Mouse (Mus musculus) lung, adult 2 months (tissue): ENCODE measurements around the gene Hoxd10. TPM values are rescaled to one million over a fixed set of nuclear protein-coding genes. Genes with fewer than 3 reads are reported as not detected.

Experiments used
- DNase-seq: peaks from one replicate; pipeline ENCODE4 v3.0.0; 2022
- H3K4me1 ChIP-seq: fragments of 200-500 bp; 2 replicates; pipeline ENCODE4 v1.6.1; 2011; ENCODE audit warnings: low read length; ENCODE audit not compliant: control insufficient read depth, insufficient read depth
- H3K4me3 ChIP-seq: fragments of 200-500 bp; replicated peaks from 2 replicates; pipeline ENCODE3; 2011; ENCODE audit warnings: low read depth, mild to moderate bottlenecking, control low read depth, low read length; ENCODE audit errors: extremely low read depth
- CTCF ChIP-seq: fragments of 200-500 bp; IDR thresholded peaks from 2 replicates; pipeline ENCODE4 v1.5.1; 2011; ENCODE audit warnings: mild to moderate bottlenecking, low read length, control low read depth; ENCODE audit not compliant: insufficient read depth
- POLR2A ChIP-seq: fragments of 200-500 bp; IDR thresholded peaks from 2 replicates; pipeline ENCODE4 v1.6.1; 2011; ENCODE audit warnings: low read depth, mild to moderate bottlenecking, control low read depth, low read length, borderline replicate concordance; ENCODE audit errors: extremely low read depth
- WGBS: fragments of 180-500 bp; shearing (Covaris S2); methylation state at CpG from one replicate; pipeline ENCODE4 v1.1.7; 2018; 5-methylcytosine and 5-hydroxymethylcytosine counted together
- polyA plus RNA-seq: library from polyadenylated mRNA; depleted of rRNA; stranded (reverse); fragments of >200 nt; gene quantifications from 2 replicates; pipeline ENCODE4 v1.2.3, GENCODE M21; 2012

Gene Hoxd10
- polyA plus RNA-seq, 1 experiment: not detected

GRCm38 (mm10) chr2:74701949-74702819, 10.5 kb downstream of the Hoxd10 start:
- peak; percentile 72 for DNase-seq
- WGBS: 17% methylated on average over 17 of the region's 17 CpGs
- TF ChIP-seq CTCF (peak; percentile 95), POLR2A (no peak)
- Histone ChIP-seq H3K4me3 (no peak overlapping the region), H3K4me1 (peaks cover 4% of the 10 kb centered on the region; the same call in 1 of the 2 replicates)

- H3K4me3 ChIP-seq: no peak overlapping the region
- no peak for DNase-seq
- WGBS: 29% methylated on average over 6 of the region's 6 CpGs
- TF ChIP-seq POLR2A (no peak), CTCF (no peak)
- peaks cover 4% of the 10 kb centered on the region; the same call in 1 of the 2 replicates for H3K4me1 ChIP-seq
Observed at GRCm38 (mm10) chr2:74702820-74703219, 11.1 kb downstream of the Hoxd10 start.

- TF ChIP-seq CTCF: no peak
- no peak for TF ChIP-seq POLR2A
- Histone ChIP-seq H3K4me3 (no peak overlapping the region), H3K4me1 (peaks cover 1% of the 10 kb centered on the region; the same call in 1 of the 2 replicates)
- WGBS: 24% methylated on average over 10 of the region's 10 CpGs
- DNase-seq: no peak
Observed at GRCm38 (mm10) chr2:74703317-74703716, 11.6 kb downstream of the Hoxd10 start.

- TF ChIP-seq POLR2A (no peak), CTCF (no peak)
- Histone ChIP-seq H3K4me1 (no peaks in the 10 kb centered on the region), H3K4me3 (no peak overlapping the region)
- WGBS: 8% methylated on average over 26 of the region's 26 CpGs
- no peak for DNase-seq
Observed at GRCm38 (mm10) chr2:74703720-74704392, 12.1 kb downstream of the Hoxd10 start.

GRCm38 (mm10) chr2:74704393-74704998, 12.8 kb downstream of the Hoxd10 start, which contains the start of gene Hoxd8:
TSS of gene Hoxd8 (plus strand) at chr2:74704615.
- 4% methylated on average over 47 of the region's 52 CpGs for WGBS
- Histone ChIP-seq H3K4me1 (no peaks in the 10 kb centered on the region), H3K4me3 (no peak within 1 kb of the TSS)
- no peak for TF ChIP-seq POLR2A
- DNase-seq: no peak

GRCm38 (mm10) chr2:74704999-74705466, 13.3 kb downstream of the Hoxd10 start:
- Histone ChIP-seq H3K4me1 (no peaks in the 10 kb centered on the region), H3K4me3 (no peak overlapping the region)
- no peak for TF ChIP-seq POLR2A
- no peak for TF ChIP-seq CTCF
- WGBS: under 1% methylated on average over 64 of the region's 66 CpGs
- no peak for DNase-seq

- Histone ChIP-seq H3K4me3 (no peak overlapping the region), H3K4me1 (no peaks in the 10 kb centered on the region)
- DNase-seq: no peak
- TF ChIP-seq CTCF (no peak), POLR2A (no peak)
- WGBS: 3% methylated on average over 82 of the region's 85 CpGs
Observed at GRCm38 (mm10) chr2:74705467-74706089, 13.9 kb downstream of the Hoxd10 start.

- Histone ChIP-seq H3K4me1 (no peaks in the 10 kb centered on the region), H3K4me3 (no peak overlapping the region)
- 6% methylated on average over 13 of the region's 13 CpGs for WGBS
- no peak for DNase-seq
- TF ChIP-seq CTCF: no peak
- no peak for TF ChIP-seq POLR2A
Observed at GRCm38 (mm10) chr2:74706393-74706960, 14.8 kb downstream of the Hoxd10 start.

- H3K4me3 ChIP-seq: no peak overlapping the region
- no peak for DNase-seq
- TF ChIP-seq POLR2A (no peak), CTCF (no peak)
- H3K4me1 ChIP-seq: no peaks in the 10 kb centered on the region
- 27% methylated on average over 7 of the region's 7 CpGs for WGBS
Observed at GRCm38 (mm10) chr2:74707599-74707998, 15.9 kb downstream of the Hoxd10 start.
